Mouse (Mus musculus) testis, adult 2 months (tissue): ENCODE results near the gene Treml1.

Experiments used
- CTCF ChIP-seq: fragments of 200-500 bp; IDR thresholded peaks from 2 replicates; pipeline ENCODE4 v1.5.1; 2012; ENCODE audit warnings: low read depth, mild to moderate bottlenecking, inconsistent platforms, low read length, moderate library complexity; ENCODE audit not compliant: control insufficient read depth, insufficient read depth, insufficient replicate concordance
- POLR2A ChIP-seq: fragments of 200-500 bp; IDR thresholded peaks from 2 replicates; pipeline ENCODE4 v1.6.1; 2012; ENCODE audit warnings: low read depth, mild to moderate bottlenecking, inconsistent platforms, low read length, moderate library complexity; ENCODE audit not compliant: control insufficient read depth

DNA sequence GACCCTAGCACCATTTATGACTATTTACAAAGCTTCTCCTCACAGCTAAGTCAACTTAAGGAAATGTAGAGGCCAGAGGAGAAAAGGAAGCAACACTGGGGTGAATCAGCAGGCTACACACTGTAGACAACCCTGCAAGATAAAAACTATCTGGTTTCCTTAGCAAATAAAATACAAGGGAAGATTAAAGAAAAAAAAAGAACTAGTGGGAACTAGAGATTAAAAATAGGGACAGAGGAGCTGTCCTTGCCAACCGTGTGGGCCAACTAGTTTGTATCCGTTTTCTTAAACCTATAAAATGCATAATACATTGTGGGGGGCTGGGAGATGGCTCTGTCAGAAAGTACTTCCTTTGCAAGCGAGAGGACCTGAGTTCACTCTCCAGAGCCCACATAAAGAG lies 17.8 kb upstream of the Treml1 start:
- TF ChIP-seq POLR2A (no peak), CTCF (no peak)
